Mouse (Mus musculus) MEL (cell line): ENCODE measurements around the gene Camk1d. TPM values are rescaled to one million over a fixed set of nuclear protein-coding genes. Genes with fewer than 3 reads are reported as not detected.

Experiments
- DNase-seq: peaks from one replicate; pipeline ENCODE4 v3.0.0; 2011; ENCODE audit warnings: low read depth, low spot score
- H3K27ac ChIP-seq: 2 replicates; pipeline ENCODE4 v1.5.1; 2012; ENCODE audit warnings: low read depth, mild to moderate bottlenecking, control low read depth, low read length, moderate library complexity; ENCODE audit not compliant: control insufficient read depth
- H3K27me3 ChIP-seq, 2 experiments: fragments of 150-350 bp in 1 of 2; sonication (generic) in 1 of 2; 2 replicates each; pipeline ENCODE4 v1.6.1; 2012; ENCODE audit warnings: low read length in 2 of 2, mild to moderate bottlenecking in 2 of 2, improper control_type of control experiment in 1 of 2, moderate library complexity in 1 of 2; ENCODE audit not compliant: insufficient read depth in 2 of 2, control insufficient read depth in 1 of 2
- H3K36me3 ChIP-seq, 2 experiments: 2 replicates each; pipeline ENCODE4 v1.6.1; 2012 to 2014; ENCODE audit warnings: low read length in 2 of 2, improper control_type of control experiment in 1 of 2, inconsistent platforms in 1 of 2, mild to moderate bottlenecking in 1 of 2; ENCODE audit not compliant: insufficient read depth in 2 of 2, control insufficient read depth in 1 of 2
- H3K4me1 ChIP-seq, 2 experiments: fragments of 150-350 bp in 1 of 2; sonication (generic) in 1 of 2; 2 replicates each; pipeline ENCODE4 v1.6.1; 2012; ENCODE audit warnings: low read length in 2 of 2, improper control_type of control experiment in 1 of 2, mild to moderate bottlenecking in 1 of 2; ENCODE audit not compliant: insufficient read depth in 2 of 2, control insufficient read depth in 1 of 2
- H3K4me3 ChIP-seq, 2 experiments: fragments of 150-350 bp in 1 of 2; sonication (generic) in 1 of 2; 2 replicates each; pipeline ENCODE4 v1.5.1; 2012; ENCODE audit warnings: low read depth in 2 of 2, low read length in 2 of 2, mild to moderate bottlenecking in 2 of 2, moderate library complexity in 2 of 2, control low read depth in 1 of 2, improper control_type of control experiment in 1 of 2; ENCODE audit not compliant: control insufficient read depth in 1 of 2, insufficient read depth in 1 of 2
- H3K79me2 ChIP-seq: 2 replicates; pipeline ENCODE4 v1.6.1; 2012; ENCODE audit warnings: mild to moderate bottlenecking, low read length, moderate library complexity; ENCODE audit not compliant: control insufficient read depth, poor library complexity, insufficient read depth
- H3K9ac ChIP-seq: 2 replicates; pipeline ENCODE4 v1.6.1; 2012; ENCODE audit warnings: low read depth, mild to moderate bottlenecking, control low read depth, low read length, moderate library complexity; ENCODE audit not compliant: control insufficient read depth, poor library complexity, severe bottlenecking
- H3K9me3 ChIP-seq: fragments of 150-350 bp; sonication (generic); replicated peaks from 2 replicates; pipeline ENCODE4 v1.6.1; 2012; ENCODE audit warnings: mild to moderate bottlenecking, low read length, improper control_type of control experiment, moderate library complexity; ENCODE audit not compliant: insufficient read depth
- BHLHE40 ChIP-seq: IDR thresholded peaks from 2 replicates; pipeline ENCODE4 v1.6.1; 2012; ENCODE audit warnings: low read depth, mild to moderate bottlenecking, inconsistent platforms, low read length, improper control_type of control experiment, borderline replicate concordance
- CTCF ChIP-seq, 3 experiments: IDR thresholded peaks in 2 of 3; conservative IDR thresholded peaks in 1 of 3; 2 replicates each; pipeline ENCODE4 v1.5.1; 2011 to 2012; ENCODE audit warnings: low read length in 3 of 3, low read depth in 2 of 3, mild to moderate bottlenecking in 2 of 3, improper control_type of control experiment in 1 of 3, inconsistent platforms in 1 of 3, mixed read lengths in 1 of 3, moderate library complexity in 1 of 3; ENCODE audit not compliant: control insufficient read depth in 1 of 3, insufficient read depth in 1 of 3, poor library complexity in 1 of 3, severe bottlenecking in 1 of 3
- E2F4 ChIP-seq: IDR thresholded peaks from 2 replicates; pipeline ENCODE4 v1.6.1; 2011; ENCODE audit warnings: low read depth, low read length, improper control_type of control experiment, borderline replicate concordance
- EP300 ChIP-seq, 2 experiments: IDR thresholded peaks; 2 replicates each; pipeline ENCODE4 v1.6.1; 2011; ENCODE audit warnings: improper control_type of control experiment in 2 of 2, low read length in 2 of 2, low read depth in 1 of 2, mild to moderate bottlenecking in 1 of 2
- GATA1 ChIP-seq: IDR thresholded peaks from 2 replicates; pipeline ENCODE4 v1.6.1; 2011; ENCODE audit warnings: low read depth, low read length, improper control_type of control experiment
- MAFK ChIP-seq: IDR thresholded peaks from 2 replicates; pipeline ENCODE4 v1.6.1; 2011; ENCODE audit warnings: low read depth, mild to moderate bottlenecking, low read length, improper control_type of control experiment, borderline replicate concordance
- MAX ChIP-seq: IDR thresholded peaks from 2 replicates; pipeline ENCODE4 v1.6.1; 2011; ENCODE audit warnings: low read length, improper control_type of control experiment
- MAZ ChIP-seq: IDR thresholded peaks from 2 replicates; pipeline ENCODE4 v1.6.1; 2012; ENCODE audit warnings: low read depth, mild to moderate bottlenecking, inconsistent platforms, low read length, improper control_type of control experiment
- MEF2A ChIP-seq: IDR thresholded peaks from 2 replicates; pipeline ENCODE4 v1.6.1; 2014; ENCODE audit warnings: low read depth, mild to moderate bottlenecking, inconsistent platforms, low read length, improper control_type of control experiment; ENCODE audit not compliant: poor library complexity, insufficient replicate concordance, severe bottlenecking; ENCODE audit errors: extremely low read depth
- MXI1 ChIP-seq: IDR thresholded peaks from 2 replicates; pipeline ENCODE4 v1.6.1; 2011; ENCODE audit warnings: mild to moderate bottlenecking, low read depth, low read length, improper control_type of control experiment
- MYB ChIP-seq: IDR thresholded peaks from 2 replicates; pipeline ENCODE4 v1.6.1; 2011; ENCODE audit warnings: mild to moderate bottlenecking, low read depth, low read length, improper control_type of control experiment
- NELFE ChIP-seq: IDR thresholded peaks from 2 replicates; pipeline ENCODE4 v1.6.1; 2011; ENCODE audit warnings: low read depth, low read length, improper control_type of control experiment
- NRF1 ChIP-seq: IDR thresholded peaks from 2 replicates; pipeline ENCODE4 v1.6.1; 2014; ENCODE audit warnings: low read depth, mild to moderate bottlenecking, inconsistent platforms, low read length, improper control_type of control experiment, moderate library complexity; ENCODE audit not compliant: poor library complexity, insufficient read depth, severe bottlenecking
- POLR2AphosphoS2 ChIP-seq: IDR thresholded peaks from 2 replicates; pipeline ENCODE4 v1.6.1; 2011; ENCODE audit warnings: low read length, improper control_type of control experiment
- POLR2AphosphoS5 ChIP-seq: IDR thresholded peaks from 2 replicates; pipeline ENCODE4 v1.6.1; 2012; ENCODE audit warnings: low read depth, borderline replicate concordance, mild to moderate bottlenecking, inconsistent platforms, low read length, moderate library complexity, mixed read lengths
- RAD21 ChIP-seq: IDR thresholded peaks from 2 replicates; pipeline ENCODE4 v1.6.1; 2011; ENCODE audit warnings: mild to moderate bottlenecking, low read depth, low read length, improper control_type of control experiment
- RCOR1 ChIP-seq: IDR thresholded peaks from 2 replicates; pipeline ENCODE4 v1.6.1; 2012; ENCODE audit warnings: low read depth, mild to moderate bottlenecking, inconsistent platforms, low read length, improper control_type of control experiment
- SMC3 ChIP-seq: IDR thresholded peaks from 2 replicates; pipeline ENCODE4 v1.6.1; 2011; ENCODE audit warnings: low read depth, low read length, improper control_type of control experiment
- TAL1 ChIP-seq: IDR thresholded peaks from 2 replicates; pipeline ENCODE4 v1.6.1; 2012; ENCODE audit warnings: mild to moderate bottlenecking, inconsistent platforms, low read length, moderate library complexity, mixed read lengths
- TCF12 ChIP-seq: IDR thresholded peaks from 2 replicates; pipeline ENCODE4 v1.6.1; 2014; ENCODE audit warnings: low read depth, mild to moderate bottlenecking, inconsistent platforms, low read length, improper control_type of control experiment, moderate library complexity
- UBTF ChIP-seq: IDR thresholded peaks from 2 replicates; pipeline ENCODE4 v1.6.1; 2012; ENCODE audit warnings: low read depth, mild to moderate bottlenecking, inconsistent platforms, low read length, improper control_type of control experiment, moderate library complexity, borderline replicate concordance; ENCODE audit not compliant: insufficient read depth
- USF1 ChIP-seq: IDR thresholded peaks from 2 replicates; pipeline ENCODE4 v1.6.1; 2014; ENCODE audit warnings: low read depth, mild to moderate bottlenecking, inconsistent platforms, low read length, improper control_type of control experiment, moderate library complexity
- ZC3H11A ChIP-seq: IDR thresholded peaks from 2 replicates; pipeline ENCODE4 v1.6.1; 2012; ENCODE audit warnings: low read depth, mild to moderate bottlenecking, inconsistent platforms, low read length, improper control_type of control experiment
- ZMIZ1 ChIP-seq: IDR thresholded peaks from 2 replicates; pipeline ENCODE4 v1.6.1; 2012; ENCODE audit warnings: low read depth, mild to moderate bottlenecking, inconsistent platforms, low read length, improper control_type of control experiment, moderate library complexity
- ZNF384 ChIP-seq: IDR thresholded peaks from 2 replicates; pipeline ENCODE4 v1.6.1; 2012; ENCODE audit warnings: low read depth, mild to moderate bottlenecking, inconsistent platforms, low read length, improper control_type of control experiment
- polyA plus RNA-seq, 2 experiments: library from polyadenylated mRNA; stranded (reverse) in 1 of 2; unstranded in 1 of 2; fragments of >175 nt in 1 of 2; fragments of >200 nt in 1 of 2; gene quantifications; 2 replicates each; pipeline versions ENCODE4 v1.2.1 to v1.2.4; 2012; ENCODE audit warnings: low replicate concordance in 2 of 2, low read depth in 1 of 2; ENCODE audit not compliant: insufficient read length in 2 of 2, insufficient read depth in 1 of 2, missing spikeins in 1 of 2
- total RNA-seq: library from RNA; depleted of rRNA; stranded (reverse); fragments of 300-350 nt; gene quantifications from 2 replicates; pipeline ENCODE4 v1.2.3, GENCODE M21; 2012

Gene Camk1d
- total and polyA plus RNA-seq, 3 experiments: 2.9 to 4.4 TPM; not detected in 1

DNA sequence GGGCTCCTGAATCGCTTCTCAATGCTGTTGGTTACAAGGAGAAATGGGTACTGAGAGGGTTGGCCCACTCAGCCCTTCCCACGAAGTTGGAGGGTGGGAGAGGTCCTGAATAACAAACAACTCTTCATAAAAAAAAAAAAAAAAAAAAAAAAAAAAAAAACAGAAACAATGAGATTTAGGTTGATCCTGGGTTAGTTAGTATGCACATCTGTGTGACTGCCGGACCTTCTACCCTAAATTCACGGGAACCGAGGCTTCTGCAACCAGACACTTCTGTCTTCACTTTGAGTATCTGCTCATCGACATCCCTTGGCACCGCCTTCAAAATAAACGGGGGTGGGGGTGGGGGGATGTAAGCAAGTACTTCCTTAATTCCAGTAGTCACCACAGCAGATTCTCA lies 32.4 kb downstream of the Camk1d start:
- Histone ChIP-seq H3K9ac (no peak overlapping the region), H3K79me2 (no peaks in the 10 kb centered on the region), H3K27me3 (no peaks in the 10 kb centered on the region), H3K27ac (no peak overlapping the region), H3K4me3 (no peak overlapping the region), H3K36me3 (peaks cover 0 to 35% of the 10 kb centered on the region in 2 experiments; a peak in 2 of 4 replicates), H3K4me1 (peaks cover 19 to 40% of the 10 kb centered on the region in 2 experiments), H3K9me3 (no peaks in the 10 kb centered on the region)
- no peak for TF ChIP-seq CTCF (IDR thresholded peaks at IDR 0.05 in 2 of 3, conservative IDR thresholded peaks at IDR 0.05 in 1 of 3; ENCODE audit: control insufficient read depth in 1 of 3, insufficient read depth in 1 of 3, low read depth in 2 of 3, low read length in 3 of 3, poor library complexity in 1 of 3, severe bottlenecking in 1 of 3)
- TF ChIP-seq ZMIZ1: no peak
- TF ChIP-seq ZNF384: peak; percentile 88
- peak; percentile 62 for DNase-seq

DNA sequence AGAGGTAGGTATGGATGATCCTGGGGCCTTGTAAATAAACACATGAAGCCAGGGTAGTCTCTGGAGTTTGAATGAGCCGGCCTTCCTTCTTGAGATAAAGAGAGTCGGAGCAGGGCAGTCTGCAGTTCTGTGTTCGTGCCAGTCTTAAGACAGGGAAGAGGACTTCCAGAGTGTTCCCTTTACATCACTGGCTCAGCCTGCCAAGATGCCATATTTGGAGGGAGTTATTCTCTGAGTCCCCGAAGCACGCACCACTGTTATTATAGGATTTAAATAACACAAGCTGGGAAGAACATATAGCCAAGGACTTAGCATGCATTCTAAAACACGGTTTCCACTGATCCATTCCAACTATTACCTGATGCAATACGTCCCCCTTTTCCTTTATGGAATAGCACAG lies 33.0 kb downstream of the Camk1d start:
- Histone ChIP-seq H3K4me3 (no peak overlapping the region), H3K36me3 (peaks cover 0 to 37% of the 10 kb centered on the region in 2 experiments; a peak in 2 of 4 replicates), H3K27ac (no peak overlapping the region), H3K9ac (no peak overlapping the region), H3K4me1 (peaks cover 19 to 42% of the 10 kb centered on the region in 2 experiments), H3K27me3 (no peaks in the 10 kb centered on the region), H3K79me2 (no peaks in the 10 kb centered on the region), H3K9me3 (no peaks in the 10 kb centered on the region)
- no peak for DNase-seq
- TF ChIP-seq TAL1 (no peak), E2F4 (no peak), GATA1 (no peak), BHLHE40 (no peak), ZNF384 (no peak), SMC3 (no peak), TCF12 (no peak)

DNA sequence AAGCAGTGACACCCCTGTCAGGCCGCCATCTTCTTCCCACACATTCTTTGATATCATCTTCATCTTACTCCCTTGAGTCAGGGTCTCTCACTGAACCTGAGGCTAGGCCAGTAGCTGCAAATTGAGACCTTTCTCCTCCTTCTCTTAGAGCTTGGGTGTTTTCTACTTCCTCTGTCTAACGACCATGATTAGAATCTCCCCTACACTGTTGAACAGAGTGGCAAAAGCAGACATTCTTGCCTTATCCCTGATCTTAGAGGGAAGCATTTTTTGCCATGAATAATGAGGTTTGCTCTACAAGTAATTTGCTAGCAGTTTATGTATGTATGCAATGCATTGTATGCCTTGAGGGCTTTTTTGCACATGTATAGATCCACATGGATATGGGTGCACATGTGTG lies 35.3 kb downstream of the Camk1d start:
- H3K9me3 ChIP-seq: no peaks in the 10 kb centered on the region
- DNase-seq: peak; percentile 55
- H3K36me3 ChIP-seq: peaks cover 0 to 53% of the 10 kb centered on the region in 2 experiments; a peak in 2 of 4 replicates
- no peak overlapping the region for H3K9ac ChIP-seq
- no peaks in the 10 kb centered on the region for H3K79me2 ChIP-seq
- H3K27ac ChIP-seq: peak overlapping the region; percentile 36; the same call in 1 of the 2 replicates
- H3K4me1 ChIP-seq: peaks cover 29 to 60% of the 10 kb centered on the region in 2 experiments
- no peak overlapping the region for H3K4me3 ChIP-seq
- H3K27me3 ChIP-seq: no peaks in the 10 kb centered on the region
- TF ChIP-seq MXI1: no peak
- TF ChIP-seq MYB: 0 out of 2 replicates have a peak, but pooled peaks have one; percentile 39
- TF ChIP-seq NRF1: no peak
- TF ChIP-seq EP300 (IDR thresholded peaks at IDR 0.05; ENCODE audit: low read depth in 1 of 2, low read length in 2 of 2): peak; percentile 50 to 61
- no peak for TF ChIP-seq POLR2AphosphoS2
- TF ChIP-seq ZC3H11A: 0 out of 2 replicates have a peak, but pooled peaks have one; percentile 19
- no peak for TF ChIP-seq MAZ
- peak; percentile 43; the same call in 1 of the 2 replicates for TF ChIP-seq RCOR1
- peak; percentile 19; the same call in 1 of the 2 replicates for TF ChIP-seq TCF12
- TF ChIP-seq GATA1: peak; percentile 65
- TF ChIP-seq RAD21: no peak
- TF ChIP-seq UBTF: no peak
- TF ChIP-seq MAFK: no peak
- no peak for TF ChIP-seq USF1
- no peak for TF ChIP-seq POLR2AphosphoS5
- no peak for TF ChIP-seq NELFE
- no peak; the same call in 1 of the 2 replicates for TF ChIP-seq MAX
- TF ChIP-seq MEF2A: no peak
